Mouse (Mus musculus): ENCODE results near the gene Tjp3. TPM values are rescaled to one million over a fixed set of nuclear protein-coding genes. Genes with fewer than 3 reads are reported as not detected.

Tjp3 gene
- polyA plus RNA-seq, 1 experiment from 2014 or later: 11.6 TPM

- no peak overlapping the region for H3K9ac ChIP-seq (ENCODE audit: low read depth, low read length)
- no peak for ATAC-seq (ENCODE audit: low FRiP score, low TSS enrichment)
- no peaks in the 10 kb centered on the region for H3K36me3 ChIP-seq (ENCODE audit: control insufficient read depth, insufficient read depth, low read length)
- no peaks in the 10 kb centered on the region for H3K9me3 ChIP-seq (ENCODE audit: control insufficient read depth, low read length)
- WGBS: 80% methylated on average over 2 of the region's 2 CpGs
- H3K4me1 ChIP-seq (ENCODE audit: control insufficient read depth, insufficient read depth, low read length): peaks cover 6% of the 10 kb centered on the region; the same call in 1 of the 2 replicates
- H3K27ac ChIP-seq (ENCODE audit: low read depth, low read length): no peak overlapping the region
- no peak overlapping the region for H3K4me3 ChIP-seq (ENCODE audit: low read length)
- H3K27me3 ChIP-seq (ENCODE audit: control insufficient read depth, insufficient read depth, low read length): peaks cover 19% of the 10 kb centered on the region
- H3K4me2 ChIP-seq (replicated peaks; ENCODE audit: low read depth, low read length): no peak overlapping the region
Measured at GRCm38 (mm10) chr10:81238618-81239017, 52.8 kb downstream of the Tjp3 start.

- 84% methylated on average over 12 of the region's 12 CpGs for WGBS
- ATAC-seq (ENCODE audit: low FRiP score, low TSS enrichment): no peak
- H3K4me3 ChIP-seq (ENCODE audit: low read length): no peak overlapping the region
- peaks cover 20% of the 10 kb centered on the region for H3K27me3 ChIP-seq (ENCODE audit: control insufficient read depth, insufficient read depth, low read length)
- H3K9ac ChIP-seq (ENCODE audit: low read depth, low read length): no peak overlapping the region
- H3K36me3 ChIP-seq (ENCODE audit: control insufficient read depth, insufficient read depth, low read length): no peaks in the 10 kb centered on the region
- H3K4me1 ChIP-seq (ENCODE audit: control insufficient read depth, insufficient read depth, low read length): peaks cover 9% of the 10 kb centered on the region
- H3K27ac ChIP-seq (ENCODE audit: low read depth, low read length): no peak overlapping the region
- no peaks in the 10 kb centered on the region for H3K9me3 ChIP-seq (ENCODE audit: control insufficient read depth, low read length)
- no peak overlapping the region for H3K4me2 ChIP-seq (replicated peaks; ENCODE audit: low read depth, low read length)
Measured at GRCm38 (mm10) chr10:81236471-81237268, 54.7 kb downstream of the Tjp3 start.

DNA sequence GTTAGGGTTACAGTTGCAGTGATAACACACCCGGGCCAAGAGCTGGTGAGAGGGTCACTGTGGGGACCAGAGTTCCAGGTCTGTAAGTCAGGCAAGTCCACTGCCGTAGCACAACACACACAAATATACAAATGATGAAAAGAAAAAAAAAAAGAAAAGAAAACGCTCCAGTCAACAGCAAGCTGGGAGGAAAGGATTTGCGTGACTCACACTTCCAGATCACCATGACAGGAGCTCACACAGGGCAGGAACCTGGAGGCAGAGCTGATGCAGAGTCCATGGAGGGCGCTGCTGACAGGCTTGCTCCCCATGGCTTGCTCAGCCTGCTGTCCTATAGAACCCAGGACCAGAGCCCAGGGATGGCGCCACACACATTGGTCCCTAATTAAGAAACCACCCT is 57.2 kb downstream of the Tjp3 start:
- Histone ChIP-seq H3K9me3 (ENCODE audit: control insufficient read depth, low read length) (no peaks in the 10 kb centered on the region), H3K9ac (ENCODE audit: low read depth, low read length) (no peak overlapping the region), H3K27ac (ENCODE audit: low read depth, low read length) (no peak overlapping the region), H3K4me3 (ENCODE audit: low read length) (no peak overlapping the region), H3K27me3 (ENCODE audit: control insufficient read depth, insufficient read depth, low read length) (peaks cover 26% of the 10 kb centered on the region), H3K4me1 (ENCODE audit: control insufficient read depth, insufficient read depth, low read length) (peaks cover 8% of the 10 kb centered on the region), H3K36me3 (ENCODE audit: control insufficient read depth, insufficient read depth, low read length) (no peaks in the 10 kb centered on the region), H3K4me2 (replicated peaks; ENCODE audit: low read depth, low read length) (no peak overlapping the region)
- no peak for ATAC-seq (ENCODE audit: low FRiP score, low TSS enrichment)
- 75% methylated on average over 6 of the region's 6 CpGs for WGBS

DNA sequence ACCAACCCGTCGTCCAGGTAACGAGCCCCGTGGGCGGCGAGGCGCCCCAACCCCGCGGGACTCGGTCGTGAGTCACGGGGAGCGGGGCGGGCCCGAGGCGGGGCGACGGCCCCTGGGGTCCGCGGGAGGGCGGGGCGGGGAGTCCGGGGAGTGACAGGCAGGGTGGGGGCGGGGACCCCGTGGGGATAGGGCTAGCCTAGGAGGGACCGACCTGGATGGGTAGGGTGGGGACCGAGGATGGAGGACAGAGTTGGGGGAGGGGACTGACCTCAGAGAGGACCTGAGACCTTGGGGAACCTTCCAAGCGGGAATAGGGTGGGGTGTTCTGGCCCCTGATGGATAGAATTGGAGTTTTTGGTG is 58.2 kb downstream of the Tjp3 start:
- Histone ChIP-seq H3K27ac (ENCODE audit: low read depth, low read length) (no peak overlapping the region), H3K36me3 (ENCODE audit: control insufficient read depth, insufficient read depth, low read length) (no peaks in the 10 kb centered on the region), H3K9me3 (ENCODE audit: control insufficient read depth, low read length) (no peaks in the 10 kb centered on the region), H3K4me2 (replicated peaks; ENCODE audit: low read depth, low read length) (peak overlapping the region; percentile 48), H3K9ac (ENCODE audit: low read depth, low read length) (peak overlapping the region; percentile 71), H3K4me3 (ENCODE audit: low read length) (peak overlapping the region; percentile 69), H3K4me1 (ENCODE audit: control insufficient read depth, insufficient read depth, low read length) (peaks cover 8% of the 10 kb centered on the region), H3K27me3 (ENCODE audit: control insufficient read depth, insufficient read depth, low read length) (peaks cover 30% of the 10 kb centered on the region)
- under 1% methylated on average over 19 of the region's 28 CpGs for WGBS
- peak; percentile 77 for ATAC-seq (ENCODE audit: low FRiP score, low TSS enrichment)

DNA sequence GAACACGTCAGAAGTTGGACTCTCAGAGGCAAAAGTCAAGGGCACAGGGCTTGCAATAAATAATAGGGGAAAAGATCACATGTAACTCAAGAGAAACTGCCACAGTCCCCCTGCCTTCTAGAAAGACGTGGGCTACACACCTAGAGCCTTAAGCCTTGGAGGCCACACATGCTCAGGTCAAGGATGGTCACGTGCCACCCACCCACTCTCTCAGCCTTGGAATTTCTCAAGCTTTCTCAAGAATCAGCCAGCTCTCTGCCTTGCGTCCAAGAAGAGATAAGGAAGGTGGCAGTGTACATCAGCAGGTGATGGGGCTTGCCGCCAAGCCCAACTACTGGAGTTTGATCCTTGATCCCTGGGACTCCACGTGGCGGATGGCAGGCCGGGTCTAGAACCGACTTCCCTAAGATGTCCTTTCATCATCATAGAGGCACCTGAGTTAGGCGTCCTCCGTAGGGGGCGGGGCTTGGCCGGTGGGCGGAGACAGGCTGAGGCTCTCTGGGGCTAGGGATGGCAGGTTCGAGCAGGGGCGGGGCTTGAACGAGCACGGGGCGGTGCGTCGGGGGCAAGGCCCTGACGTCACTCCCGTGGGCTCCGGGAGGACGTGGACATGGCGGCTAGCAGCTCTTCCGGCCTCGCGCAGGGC is 58.7 kb downstream of the Tjp3 start, which contains the start of gene Zfr2:
Gene Zfr2 (plus strand): TSS at position 576 of the 646 bp plus-strand sequence.
- ATAC-seq (ENCODE audit: low FRiP score, low TSS enrichment): peak; percentile 84
- peak within 1 kb of the TSS; percentile 69 for H3K4me3 ChIP-seq (ENCODE audit: low read length)
- H3K9me3 ChIP-seq (ENCODE audit: control insufficient read depth, low read length): no peaks in the 10 kb centered on the region
- no peaks in the 10 kb centered on the region for H3K36me3 ChIP-seq (ENCODE audit: control insufficient read depth, insufficient read depth, low read length)
- no peak within 1 kb of the TSS for H3K27ac ChIP-seq (ENCODE audit: low read depth, low read length)
- H3K27me3 ChIP-seq (ENCODE audit: control insufficient read depth, insufficient read depth, low read length): peaks cover 30% of the 10 kb centered on the region
- H3K4me2 ChIP-seq (replicated peaks; ENCODE audit: low read depth, low read length): peak within 1 kb of the TSS; percentile 48
- peaks cover 8% of the 10 kb centered on the region for H3K4me1 ChIP-seq (ENCODE audit: control insufficient read depth, insufficient read depth, low read length)
- H3K9ac ChIP-seq (ENCODE audit: low read depth, low read length): peak within 1 kb of the TSS; percentile 71
- WGBS: 8% methylated on average over 27 of the region's 29 CpGs

- H3K9ac ChIP-seq (ENCODE audit: low read depth, low read length): no peak overlapping the region
- peaks cover 8% of the 10 kb centered on the region for H3K4me1 ChIP-seq (ENCODE audit: control insufficient read depth, insufficient read depth, low read length)
- ATAC-seq (ENCODE audit: low FRiP score, low TSS enrichment): no peak
- no peaks in the 10 kb centered on the region for H3K36me3 ChIP-seq (ENCODE audit: control insufficient read depth, insufficient read depth, low read length)
- H3K27ac ChIP-seq (ENCODE audit: low read depth, low read length): no peak overlapping the region
- WGBS: 49% methylated on average over 7 of the region's 7 CpGs
- H3K4me3 ChIP-seq (ENCODE audit: low read length): peak overlapping the region; percentile 9; the same call in 1 of the 2 replicates
- H3K9me3 ChIP-seq (ENCODE audit: control insufficient read depth, low read length): no peaks in the 10 kb centered on the region
- no peak overlapping the region for H3K4me2 ChIP-seq (replicated peaks; ENCODE audit: low read depth, low read length)
- H3K27me3 ChIP-seq (ENCODE audit: control insufficient read depth, insufficient read depth, low read length): peaks cover 30% of the 10 kb centered on the region
Measured at GRCm38 (mm10) chr10:81231436-81231835, 59.9 kb downstream of the Tjp3 start.

GRCm38 (mm10) chr10:81230438-81231332 is 60.7 kb downstream of the Tjp3 start, which contains the start of gene Atcay:
Gene Atcay, minus strand, starts transcription at chr10:81230833.
- Histone ChIP-seq H3K27me3 (ENCODE audit: control insufficient read depth, insufficient read depth, low read length) (peaks cover 30% of the 10 kb centered on the region), H3K4me3 (ENCODE audit: low read length) (peak within 1 kb of the TSS; percentile 12; the same call in 1 of the 2 replicates)

GRCm38 (mm10) chr10:81229735-81230437 is 61.5 kb downstream of the Tjp3 start:
- no peak overlapping the region; the same call in 1 of the 2 replicates for H3K4me2 ChIP-seq (replicated peaks; ENCODE audit: low read depth, low read length)
- no peak overlapping the region for H3K27ac ChIP-seq (ENCODE audit: low read depth, low read length)
- H3K9ac ChIP-seq (ENCODE audit: low read depth, low read length): no peak overlapping the region
- H3K27me3 ChIP-seq (ENCODE audit: control insufficient read depth, insufficient read depth, low read length): peaks cover 30% of the 10 kb centered on the region
- ATAC-seq (ENCODE audit: low FRiP score, low TSS enrichment): no peak
- no peaks in the 10 kb centered on the region for H3K9me3 ChIP-seq (ENCODE audit: control insufficient read depth, low read length)
- 14% methylated on average over 20 of the region's 20 CpGs for WGBS
- H3K4me3 ChIP-seq (ENCODE audit: low read length): peak overlapping the region; percentile 12; the same call in 1 of the 2 replicates
- H3K36me3 ChIP-seq (ENCODE audit: control insufficient read depth, insufficient read depth, low read length): no peaks in the 10 kb centered on the region
- H3K4me1 ChIP-seq (ENCODE audit: control insufficient read depth, insufficient read depth, low read length): peaks cover 8% of the 10 kb centered on the region

More at GRCm38 (mm10) chr10:81230438-81231332, 60.7 kb downstream of the Tjp3 start, which contains the start of gene Atcay:
- Histone ChIP-seq H3K9me3 (ENCODE audit: control insufficient read depth, low read length) (no peaks in the 10 kb centered on the region), H3K27ac (ENCODE audit: low read depth, low read length) (no peak within 1 kb of the TSS), H3K9ac (ENCODE audit: low read depth, low read length) (no peak within 1 kb of the TSS), H3K4me2 (replicated peaks; ENCODE audit: low read depth, low read length) (peak within 1 kb of the TSS; percentile 22), H3K36me3 (ENCODE audit: control insufficient read depth, insufficient read depth, low read length) (no peaks in the 10 kb centered on the region), H3K4me1 (ENCODE audit: control insufficient read depth, insufficient read depth, low read length) (peaks cover 8% of the 10 kb centered on the region)
- WGBS: 10% methylated on average over 27 of the region's 27 CpGs
- no peak for ATAC-seq (ENCODE audit: low FRiP score, low TSS enrichment)

All from kidney, embryonic 14.5 days (tissue).